Mouse (Mus musculus): ENCODE results near the gene Lcor. TPM values are rescaled to one million over a fixed set of nuclear protein-coding genes. Genes with fewer than 3 reads are reported as not detected.

The Lcor gene
- polyA plus RNA-seq, 1 experiment from 2014 or later, result 23.1 TPM

GRCm38 (mm10) chr19:41481030-41481886 is 1.2 kb upstream of the Lcor start:
- Histone ChIP-seq H3K9me3 (no peaks in the 10 kb centered on the region), H3K9ac (replicated peaks) (no peak overlapping the region), H3K27me3 (no peaks in the 10 kb centered on the region), H3K4me2 (replicated peaks) (peak overlapping the region; percentile 83), H3K36me3 (no peaks in the 10 kb centered on the region), H3K4me3 (peak overlapping the region; percentile 88), H3K4me1 (peaks cover 27% of the 10 kb centered on the region), H3K27ac (replicated peaks) (no peak overlapping the region)
- no peak for ATAC-seq (replicated peaks)
- 13% methylated on average over 15 of the region's 15 CpGs for WGBS

GRCm38 (mm10) chr19:41481887-41482189 is 599 bp upstream of the Lcor start:
- H3K27ac ChIP-seq (replicated peaks), result peak overlapping the region; percentile 100
- ATAC-seq (replicated peaks), result no peak
- H3K4me1 ChIP-seq, result peaks cover 33% of the 10 kb centered on the region
- H3K36me3 ChIP-seq, result no peaks in the 10 kb centered on the region
- no peaks in the 10 kb centered on the region for H3K9me3 ChIP-seq
- H3K4me2 ChIP-seq (replicated peaks), result peak overlapping the region; percentile 83
- peak overlapping the region; percentile 88 for H3K4me3 ChIP-seq
- peak overlapping the region; percentile 90 for H3K9ac ChIP-seq (replicated peaks)
- no peaks in the 10 kb centered on the region for H3K27me3 ChIP-seq
- WGBS, result 6% methylated on average over 6 of the region's 6 CpGs

- under 1% methylated on average over 79 of the region's 91 CpGs for WGBS
- no peaks in the 10 kb centered on the region for H3K27me3 ChIP-seq
- no peaks in the 10 kb centered on the region for H3K36me3 ChIP-seq
- no peaks in the 10 kb centered on the region for H3K9me3 ChIP-seq
- H3K4me3 ChIP-seq, result peak overlapping the region; percentile 88
- peaks cover 40% of the 10 kb centered on the region for H3K4me1 ChIP-seq
- peak overlapping the region; percentile 100 for H3K27ac ChIP-seq (replicated peaks)
- peak overlapping the region; percentile 90 for H3K9ac ChIP-seq (replicated peaks)
- peak; percentile 79 for ATAC-seq (replicated peaks)
- peak overlapping the region; percentile 83 for H3K4me2 ChIP-seq (replicated peaks)
Observed at GRCm38 (mm10) chr19:41482909-41483444, 540 bp downstream of the Lcor start.

- ATAC-seq (replicated peaks), result peak; percentile 41
- under 1% methylated on average over 30 of the region's 30 CpGs for WGBS
- Histone ChIP-seq H3K27ac (replicated peaks) (peak overlapping the region; percentile 100), H3K4me3 (peak overlapping the region; percentile 88), H3K4me2 (replicated peaks) (peak overlapping the region; percentile 83), H3K27me3 (no peaks in the 10 kb centered on the region), H3K9me3 (no peaks in the 10 kb centered on the region), H3K4me1 (peaks cover 40% of the 10 kb centered on the region), H3K36me3 (no peaks in the 10 kb centered on the region), H3K9ac (replicated peaks) (peak overlapping the region; percentile 90)
Observed at GRCm38 (mm10) chr19:41483445-41484040, 1.1 kb downstream of the Lcor start.

- H3K4me2 ChIP-seq (replicated peaks), result peak overlapping the region; percentile 83
- H3K27me3 ChIP-seq, result no peaks in the 10 kb centered on the region
- whole genome bisulfite sequencing, result 5% methylated on average over 5 of the region's 5 CpGs
- no peaks in the 10 kb centered on the region for H3K36me3 ChIP-seq
- peak overlapping the region; percentile 88 for H3K4me3 ChIP-seq
- H3K4me1 ChIP-seq, result peaks cover 40% of the 10 kb centered on the region
- no peaks in the 10 kb centered on the region for H3K9me3 ChIP-seq
- no peak for ATAC-seq (replicated peaks)
- no peak overlapping the region for H3K27ac ChIP-seq (replicated peaks)
- peak overlapping the region; percentile 34 for H3K9ac ChIP-seq (replicated peaks)
Observed at GRCm38 (mm10) chr19:41484361-41484760, 1.9 kb downstream of the Lcor start.

- Histone ChIP-seq H3K4me3 (no peak overlapping the region), H3K9me3 (no peaks in the 10 kb centered on the region), H3K9ac (replicated peaks) (no peak overlapping the region), H3K36me3 (no peaks in the 10 kb centered on the region), H3K4me2 (replicated peaks) (no peak overlapping the region), H3K27me3 (no peaks in the 10 kb centered on the region), H3K4me1 (no peaks in the 10 kb centered on the region), H3K27ac (replicated peaks) (no peak overlapping the region)
- ATAC-seq (replicated peaks), result no peak
- WGBS, result 90% methylated on average over 4 of the region's 4 CpGs
Observed at GRCm38 (mm10) chr19:41495382-41496032, 13.1 kb downstream of the Lcor start.

GRCm38 (mm10) chr19:41496058-41496457 is 13.6 kb downstream of the Lcor start:
- H3K9ac ChIP-seq (replicated peaks), result no peak overlapping the region
- no peaks in the 10 kb centered on the region for H3K27me3 ChIP-seq
- no peak overlapping the region for H3K4me3 ChIP-seq
- no peak for ATAC-seq (replicated peaks)
- H3K4me2 ChIP-seq (replicated peaks), result no peak overlapping the region
- no peaks in the 10 kb centered on the region for H3K9me3 ChIP-seq
- no peak overlapping the region for H3K27ac ChIP-seq (replicated peaks)
- no peaks in the 10 kb centered on the region for H3K36me3 ChIP-seq
- H3K4me1 ChIP-seq, result no peaks in the 10 kb centered on the region

GRCm38 (mm10) chr19:41507872-41508271 is 25.4 kb downstream of the Lcor start:
- no peak for ATAC-seq (replicated peaks)
- Histone ChIP-seq H3K4me3 (no peak overlapping the region), H3K9me3 (no peaks in the 10 kb centered on the region), H3K36me3 (no peaks in the 10 kb centered on the region), H3K4me1 (no peaks in the 10 kb centered on the region), H3K27ac (replicated peaks) (no peak overlapping the region), H3K9ac (replicated peaks) (no peak overlapping the region), H3K4me2 (replicated peaks) (no peak overlapping the region), H3K27me3 (no peaks in the 10 kb centered on the region)
- 95% methylated on average over 8 of the region's 8 CpGs for WGBS

GRCm38 (mm10) chr19:41514836-41515235 is 32.4 kb downstream of the Lcor start:
- WGBS, result 93% methylated on average over 1 of the region's 1 CpGs
- no peak overlapping the region for H3K4me3 ChIP-seq
- H3K9ac ChIP-seq (replicated peaks), result no peak overlapping the region
- no peaks in the 10 kb centered on the region; the same call in none of the 2 replicates for H3K4me1 ChIP-seq
- no peaks in the 10 kb centered on the region for H3K36me3 ChIP-seq
- H3K27ac ChIP-seq (replicated peaks), result no peak overlapping the region
- H3K27me3 ChIP-seq, result no peaks in the 10 kb centered on the region
- no peak for ATAC-seq (replicated peaks)
- H3K4me2 ChIP-seq (replicated peaks), result no peak overlapping the region
- no peaks in the 10 kb centered on the region for H3K9me3 ChIP-seq

GRCm38 (mm10) chr19:41515549-41515948 is 33.1 kb downstream of the Lcor start:
- ATAC-seq (replicated peaks), result no peak
- Histone ChIP-seq H3K27ac (replicated peaks) (no peak overlapping the region), H3K4me3 (no peak overlapping the region), H3K9ac (replicated peaks) (no peak overlapping the region), H3K27me3 (no peaks in the 10 kb centered on the region), H3K4me2 (replicated peaks) (no peak overlapping the region), H3K4me1 (no peaks in the 10 kb centered on the region; the same call in none of the 2 replicates), H3K9me3 (no peaks in the 10 kb centered on the region), H3K36me3 (no peaks in the 10 kb centered on the region)
- 86% methylated on average over 1 of the region's 1 CpGs for WGBS

- no peak for ATAC-seq (replicated peaks)
- no peaks in the 10 kb centered on the region for H3K9me3 ChIP-seq
- H3K4me1 ChIP-seq, result peaks cover 5% of the 10 kb centered on the region
- H3K36me3 ChIP-seq, result no peaks in the 10 kb centered on the region
- H3K4me3 ChIP-seq, result no peak overlapping the region
- H3K27me3 ChIP-seq, result no peaks in the 10 kb centered on the region
- no peak overlapping the region for H3K4me2 ChIP-seq (replicated peaks)
- H3K9ac ChIP-seq (replicated peaks), result no peak overlapping the region
- H3K27ac ChIP-seq (replicated peaks), result no peak overlapping the region
- WGBS, result 92% methylated on average over 3 of the region's 3 CpGs
Observed at GRCm38 (mm10) chr19:41517006-41517405, 34.6 kb downstream of the Lcor start.

GRCm38 (mm10) chr19:41519121-41519520 is 36.7 kb downstream of the Lcor start:
- no peaks in the 10 kb centered on the region for H3K9me3 ChIP-seq
- H3K4me2 ChIP-seq (replicated peaks), result no peak overlapping the region
- no peaks in the 10 kb centered on the region for H3K27me3 ChIP-seq
- WGBS, result 87% methylated on average over 6 of the region's 6 CpGs
- no peaks in the 10 kb centered on the region for H3K36me3 ChIP-seq
- peaks cover 23% of the 10 kb centered on the region for H3K4me1 ChIP-seq
- H3K9ac ChIP-seq (replicated peaks), result no peak overlapping the region
- no peak overlapping the region for H3K4me3 ChIP-seq
- H3K27ac ChIP-seq (replicated peaks), result no peak overlapping the region
- no peak for ATAC-seq (replicated peaks)

Data from forebrain, embryonic 15.5 days (tissue).